Mouse (Mus musculus) spleen, adult 2 months (tissue): ENCODE results near the gene Cacna2d3. TPM values are rescaled to one million over a fixed set of nuclear protein-coding genes. Genes with fewer than 3 reads are reported as not detected.

Experiments
- DNase-seq, 2 experiments: peaks; one replicate each; pipeline versions ENCODE4 v3.0.0 to v3.0.0-alpha.2; 2012 to 2021; ENCODE audit warnings: low spot score in 2 of 2, low read depth in 1 of 2
- H3K27ac ChIP-seq: fragments of 200-500 bp; 2 replicates; pipeline ENCODE4 v1.5.1; 2012; ENCODE audit warnings: low read length, inconsistent platforms; ENCODE audit not compliant: insufficient read depth
- H3K27me3 ChIP-seq: fragments of 200-500 bp; 2 replicates; pipeline ENCODE4 v1.6.1; 2012; ENCODE audit warnings: mild to moderate bottlenecking, moderate library complexity, low read length, inconsistent platforms; ENCODE audit not compliant: control insufficient read depth, insufficient read depth
- H3K36me3 ChIP-seq: fragments of 200-500 bp; 2 replicates; pipeline ENCODE4 v1.6.1; 2012; ENCODE audit warnings: mild to moderate bottlenecking, low read length, inconsistent platforms; ENCODE audit not compliant: control insufficient read depth, insufficient read depth
- H3K4me1 ChIP-seq: fragments of 200-500 bp; 2 replicates; pipeline ENCODE4 v1.6.1; 2011; ENCODE audit warnings: inconsistent platforms; ENCODE audit not compliant: control insufficient read depth, insufficient read depth, insufficient read length
- H3K4me3 ChIP-seq: fragments of 200-500 bp; 2 replicates; pipeline ENCODE4 v1.5.1; 2011; ENCODE audit warnings: mild to moderate bottlenecking, inconsistent platforms; ENCODE audit not compliant: insufficient read depth, insufficient read length; ENCODE audit errors: extremely low read depth
- CTCF ChIP-seq: fragments of 200-500 bp; IDR thresholded peaks from 2 replicates; pipeline ENCODE4 v1.5.1; 2011; ENCODE audit warnings: mild to moderate bottlenecking, inconsistent platforms; ENCODE audit not compliant: insufficient read depth, insufficient read length, insufficient replicate concordance; ENCODE audit errors: extremely low read depth
- POLR2A ChIP-seq: fragments of 200-500 bp; IDR thresholded peaks from 2 replicates; pipeline ENCODE4 v1.6.1; 2011; ENCODE audit warnings: low read depth, low read length, inconsistent platforms
- WGBS: fragments of 180-500 bp; shearing (Covaris S2); methylation state at CpG from one replicate; pipeline ENCODE4 v1.1.7; 2018; 5-methylcytosine and 5-hydroxymethylcytosine counted together
- polyA plus RNA-seq: library from polyadenylated mRNA; depleted of rRNA; stranded (reverse); fragments of >200 nt; gene quantifications from 2 replicates; pipeline ENCODE4 v1.2.3, GENCODE M21; 2012

Cacna2d3 gene
- polyA plus RNA-seq, 1 experiment: 0.19 TPM

DNA sequence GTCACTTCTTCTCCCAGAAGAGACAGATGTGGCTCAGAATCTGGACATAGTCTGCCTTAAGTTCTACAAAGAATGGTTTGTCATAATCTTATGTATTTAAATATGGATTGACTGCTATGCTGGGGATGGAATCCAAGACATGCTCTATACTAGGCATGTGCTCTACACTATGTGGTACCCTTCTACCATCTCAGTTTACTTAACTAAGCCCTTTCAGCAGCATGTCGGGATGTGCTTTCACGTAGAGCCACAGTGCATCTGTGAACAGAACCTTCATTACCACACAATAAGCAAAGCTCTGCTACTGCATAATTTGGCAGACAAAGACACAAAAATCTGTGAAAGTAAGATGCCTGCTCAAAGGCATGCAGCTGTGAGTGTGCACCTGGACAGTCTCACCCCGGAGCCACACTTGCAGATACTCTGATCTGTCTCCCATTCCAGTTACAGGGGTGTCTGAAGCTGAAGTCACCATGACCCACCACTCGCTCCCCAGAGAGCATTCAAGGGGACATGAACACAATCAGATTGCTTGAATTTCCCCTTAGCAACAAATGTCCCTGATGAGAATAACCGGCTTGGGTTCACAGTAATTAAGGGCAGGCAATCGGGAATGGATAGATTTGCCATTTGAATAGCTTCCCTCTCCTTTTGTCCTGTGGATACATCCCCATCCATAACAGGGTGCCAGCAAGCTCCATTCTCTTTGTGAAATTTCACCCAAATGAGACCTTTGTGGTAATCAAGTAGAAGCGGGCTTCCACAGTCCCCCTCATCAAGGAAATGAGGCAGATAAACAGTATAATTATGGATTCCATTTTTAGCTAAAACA is 773.4 kb downstream of the Cacna2d3 start:
- 89% methylated on average over 7 of the region's 7 CpGs for WGBS
- DNase-seq: no peak
- Histone ChIP-seq H3K4me3 (no peak overlapping the region), H3K27me3 (no peaks in the 10 kb centered on the region), H3K27ac (no peak overlapping the region), H3K4me1 (no peaks in the 10 kb centered on the region), H3K36me3 (no peaks in the 10 kb centered on the region)
- TF ChIP-seq CTCF (no peak), POLR2A (no peak)

DNA sequence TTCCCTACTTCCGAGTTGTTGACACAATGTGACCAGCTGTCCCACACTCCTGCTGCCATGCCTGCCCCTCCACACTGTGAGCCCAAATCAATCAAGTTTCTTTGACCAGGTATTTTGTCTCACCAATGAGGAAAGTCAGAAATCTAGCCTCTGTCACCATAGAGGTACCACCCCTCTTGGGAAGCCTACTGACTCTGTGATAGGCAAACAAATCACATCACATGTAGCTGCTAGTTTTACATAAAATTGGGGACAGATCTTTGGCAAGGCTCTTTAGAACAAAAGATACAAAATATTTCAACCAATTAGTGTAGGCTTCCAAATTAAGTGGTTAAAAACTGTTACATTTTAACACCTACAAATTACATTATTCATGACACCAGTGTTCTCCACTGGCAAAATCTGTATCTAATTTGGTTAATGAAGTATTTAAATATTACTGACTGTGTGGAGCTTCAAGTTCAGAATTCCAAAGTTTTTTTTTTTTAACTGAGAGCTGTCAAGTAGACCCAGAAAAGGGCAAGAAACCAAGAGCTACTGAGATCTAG is 788.8 kb downstream of the Cacna2d3 start:
- Histone ChIP-seq H3K27me3 (no peaks in the 10 kb centered on the region), H3K36me3 (no peaks in the 10 kb centered on the region), H3K4me1 (no peaks in the 10 kb centered on the region), H3K4me3 (no peak overlapping the region), H3K27ac (no peak overlapping the region)
- TF ChIP-seq CTCF: no peak
- no peak for TF ChIP-seq POLR2A
- 67% methylated on average over 1 of the region's 1 CpGs for WGBS
- no peak for DNase-seq

- WGBS: 82% methylated on average over 12 of the region's 12 CpGs
- DNase-seq: no peak
- Histone ChIP-seq H3K27me3 (no peaks in the 10 kb centered on the region), H3K4me1 (no peaks in the 10 kb centered on the region), H3K27ac (no peak overlapping the region), H3K4me3 (no peak overlapping the region), H3K36me3 (no peaks in the 10 kb centered on the region)
- TF ChIP-seq CTCF: no peak
- TF ChIP-seq POLR2A: no peak
These were observed 798.3 kb downstream of the Cacna2d3 start for GRCm38 (mm10) chr14:28923180-28923961.

DNA sequence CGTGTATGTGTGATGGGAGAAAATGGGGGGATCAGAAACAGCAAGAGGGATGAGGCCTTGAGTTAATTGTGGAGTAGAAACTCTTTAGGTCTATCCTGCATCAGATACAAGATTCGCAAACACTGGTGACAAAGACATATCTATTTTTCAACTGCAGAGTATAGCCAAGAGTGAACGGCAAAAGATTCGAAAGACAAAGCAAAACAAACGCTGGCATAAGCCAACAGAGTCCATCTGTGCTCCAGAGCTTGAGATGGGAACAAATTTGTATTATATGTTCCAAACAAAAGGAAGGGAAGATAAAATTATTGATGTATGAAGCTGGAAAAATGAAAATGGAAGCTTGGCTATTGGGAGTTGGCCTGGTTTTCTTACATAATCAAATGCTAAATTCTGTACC is 802.8 kb downstream of the Cacna2d3 start:
- WGBS: 82% methylated on average over 5 of the region's 5 CpGs
- no peak overlapping the region for H3K4me3 ChIP-seq
- no peaks in the 10 kb centered on the region for H3K27me3 ChIP-seq
- H3K36me3 ChIP-seq: no peaks in the 10 kb centered on the region
- DNase-seq: no peak
- no peak overlapping the region for H3K27ac ChIP-seq
- TF ChIP-seq CTCF (no peak), POLR2A (no peak)
- no peaks in the 10 kb centered on the region for H3K4me1 ChIP-seq

DNA sequence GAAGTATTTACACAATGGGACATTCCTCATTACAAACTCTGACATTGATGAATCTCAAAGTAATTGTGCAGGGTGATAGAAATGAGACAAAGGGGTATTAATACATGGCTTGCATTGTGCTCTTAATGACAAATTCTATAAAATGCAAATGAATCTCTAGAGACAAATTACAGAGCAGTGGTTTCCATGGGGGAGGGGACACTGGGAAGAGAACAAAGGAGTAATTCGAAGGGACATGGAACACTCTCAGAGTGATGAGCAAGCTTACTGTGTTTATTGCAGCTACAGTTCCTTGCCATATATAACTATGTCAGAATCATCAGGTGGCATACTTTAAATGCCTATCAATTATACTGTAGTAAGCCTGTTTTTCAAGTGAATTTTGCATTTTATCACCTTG is 806.7 kb downstream of the Cacna2d3 start:
- Histone ChIP-seq H3K4me1 (no peaks in the 10 kb centered on the region), H3K27ac (no peak overlapping the region), H3K4me3 (no peak overlapping the region), H3K36me3 (no peaks in the 10 kb centered on the region), H3K27me3 (no peaks in the 10 kb centered on the region)
- DNase-seq: no peak
- WGBS: 66% methylated on average over 1 of the region's 1 CpGs
- TF ChIP-seq POLR2A: no peak
- TF ChIP-seq CTCF: no peak

DNA sequence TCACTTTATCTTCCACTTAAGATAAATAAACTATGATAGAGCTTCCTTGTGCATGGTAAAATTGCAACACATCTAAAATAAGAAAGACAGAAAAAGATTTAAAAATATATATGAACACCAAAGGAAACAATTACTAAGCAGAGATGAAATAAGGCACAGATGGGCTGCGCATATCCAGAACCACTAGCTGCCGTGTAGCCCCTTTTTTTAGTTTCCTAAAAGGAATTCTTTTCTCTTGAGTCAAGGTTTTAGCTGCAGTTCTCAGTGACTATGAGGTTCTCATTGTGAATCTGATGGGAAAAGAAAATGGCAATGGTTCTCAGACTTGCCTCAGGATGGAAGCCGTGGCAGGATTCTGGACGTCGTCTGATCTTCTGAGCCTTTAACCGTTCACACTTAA is 814.0 kb downstream of the Cacna2d3 start:
- WGBS: 91% methylated on average over 6 of the region's 6 CpGs

GRCm38 (mm10) chr14:28892530-28892929 is 829.1 kb downstream of the Cacna2d3 start:
- H3K4me1 ChIP-seq: no peaks in the 10 kb centered on the region
- 89% methylated on average over 3 of the region's 3 CpGs for WGBS
- no peak for DNase-seq
- no peak overlapping the region for H3K27ac ChIP-seq
- H3K27me3 ChIP-seq: no peaks in the 10 kb centered on the region
- no peaks in the 10 kb centered on the region for H3K36me3 ChIP-seq
- no peak for TF ChIP-seq CTCF
- no peak for TF ChIP-seq POLR2A
- H3K4me3 ChIP-seq: no peak overlapping the region

More for the DNA sequence above, 814.0 kb downstream of the Cacna2d3 start:
- Histone ChIP-seq H3K4me1 (no peaks in the 10 kb centered on the region), H3K27me3 (no peaks in the 10 kb centered on the region), H3K4me3 (no peak overlapping the region), H3K27ac (no peak overlapping the region), H3K36me3 (no peaks in the 10 kb centered on the region)
- no peak for DNase-seq
- TF ChIP-seq POLR2A (no peak), CTCF (no peak)
